Mouse (Mus musculus) right cerebral cortex, adult 2 months (tissue): ENCODE measurements around the gene Vps13d.
"Not testable (repeated sequence)": the region's sequence is repeated elsewhere in the genome, so short reads cannot be mapped to it uniquely, and the experiment has no call there.

Experiments used
- DNase-seq, 2 experiments: peaks; one replicate each; pipeline ENCODE4 v3.0.0; 2021 to 2022; ENCODE audit warnings: low spot score in 2 of 2

Gene Vps13d

DNA sequence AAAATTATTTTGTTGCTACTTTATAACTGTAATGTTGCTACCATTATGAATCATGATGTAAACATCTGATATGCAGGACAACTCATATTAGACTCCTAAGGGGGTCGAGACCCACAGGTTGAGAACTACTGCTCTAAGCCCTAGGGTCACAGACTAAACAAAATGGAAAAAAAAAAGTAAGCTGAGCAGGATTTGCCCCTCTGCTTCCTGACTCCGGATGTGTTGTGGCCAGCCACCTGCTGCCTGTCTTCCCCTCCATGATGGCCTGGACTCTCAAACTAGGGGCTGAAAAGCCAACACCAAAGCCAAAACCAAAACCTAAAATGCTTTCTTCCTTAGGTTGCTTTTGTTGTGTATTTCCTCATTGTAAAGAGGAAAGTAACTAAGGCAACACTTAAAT lies 16.3 kb upstream of the Vps13d start:
- no peak for DNase-seq

- no peak for DNase-seq
Observed at GRCm38 (mm10) chr4:145210564-145210963, 15.8 kb upstream of the Vps13d start.

DNA sequence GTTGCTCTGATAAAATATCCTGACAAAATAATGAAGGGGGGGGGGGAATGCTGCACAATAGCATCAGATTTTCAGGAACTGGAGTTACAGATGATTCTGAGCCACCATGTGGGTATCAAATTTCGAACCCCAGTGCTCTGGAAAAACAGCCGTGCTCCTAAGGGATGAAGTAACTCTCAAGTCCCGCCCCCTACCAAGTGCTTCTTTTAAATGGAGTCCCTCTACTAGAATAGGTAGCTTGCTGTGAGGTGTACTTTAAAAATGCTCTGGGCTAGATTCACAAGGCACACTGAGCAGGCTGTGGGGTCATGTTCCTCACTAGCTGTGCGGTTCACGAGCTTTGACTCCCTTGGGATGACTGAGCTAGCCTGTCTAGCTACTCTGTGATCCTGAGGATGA lies 14.9 kb upstream of the Vps13d start:
- no peak for DNase-seq

DNA sequence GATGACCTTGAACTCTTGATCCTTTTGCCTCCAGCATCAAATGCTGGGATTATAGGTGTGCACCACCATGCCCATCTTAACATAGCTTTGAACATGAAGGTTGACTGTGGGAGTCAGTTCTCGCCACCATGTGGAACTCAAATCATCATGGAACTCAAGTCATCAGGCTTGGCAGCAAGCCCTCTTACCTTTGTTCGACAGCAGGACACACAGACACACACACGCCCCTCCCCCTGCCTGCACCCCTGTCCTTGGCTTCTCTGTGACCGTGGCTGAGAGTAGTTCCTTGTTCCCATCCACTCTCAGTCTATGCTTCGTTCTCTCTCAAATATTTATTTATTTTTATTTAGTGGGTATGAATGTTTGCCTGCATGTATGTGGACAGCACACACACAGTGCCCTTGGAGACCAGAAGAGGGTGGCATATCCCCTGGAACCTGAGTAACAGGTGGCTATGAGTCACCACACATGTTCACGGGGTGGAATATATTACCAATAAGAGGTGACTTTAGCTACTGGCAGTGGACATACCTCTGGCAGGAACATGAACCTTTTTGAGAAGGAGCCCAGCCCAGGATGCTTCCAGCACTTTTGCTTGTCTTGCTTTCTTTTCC lies 14.4 kb upstream of the Vps13d start:
- no peak for DNase-seq

- peak in 1 of 2 experiments; percentile 21 for DNase-seq
Observed at GRCm38 (mm10) chr4:145207718-145208371, 13.0 kb upstream of the Vps13d start.

DNA sequence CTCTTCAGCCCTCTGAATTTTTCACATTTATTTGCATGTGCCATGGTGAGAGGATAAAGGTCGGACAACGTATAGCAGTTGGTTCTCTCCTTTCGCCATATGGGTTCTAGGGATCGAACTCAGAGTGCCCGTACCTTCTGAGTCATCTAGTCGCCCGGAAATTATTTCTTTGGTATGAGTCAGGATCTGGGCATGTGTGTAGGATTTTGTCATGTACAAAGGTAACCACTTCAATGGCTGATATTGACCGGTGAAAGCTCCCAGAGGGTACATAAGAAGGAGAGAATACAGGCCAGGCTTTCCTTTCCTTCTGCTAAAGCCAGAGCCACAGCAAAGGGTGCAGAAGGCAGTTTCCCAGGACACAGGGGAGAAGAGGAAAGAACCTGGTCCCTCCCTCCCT lies 10.0 kb upstream of the Vps13d start:
- no peak for DNase-seq

- no peak for DNase-seq
Observed at GRCm38 (mm10) chr4:145203305-145203704, 8.5 kb upstream of the Vps13d start.

DNA sequence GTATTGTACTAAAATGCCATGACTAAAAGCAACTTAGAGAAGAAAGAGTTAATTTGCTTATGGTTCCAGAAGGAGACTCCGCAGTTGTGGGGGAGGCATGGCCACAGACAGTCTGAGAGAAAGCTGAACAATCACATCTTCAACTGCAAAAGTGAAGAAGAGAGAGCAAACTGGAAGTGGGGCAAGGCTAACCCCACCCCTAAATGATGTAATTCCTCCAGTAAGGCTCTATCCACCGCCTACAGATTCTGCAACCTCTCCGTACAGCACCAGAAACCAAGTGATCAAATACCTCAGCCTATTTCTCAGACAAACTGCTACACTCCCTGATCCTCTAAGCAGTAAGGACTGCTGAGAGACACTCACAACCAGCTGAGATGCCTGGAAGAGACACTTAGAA lies 6.6 kb upstream of the Vps13d start:
- DNase-seq = peak in 1 of 2 experiments; percentile 22

DNA sequence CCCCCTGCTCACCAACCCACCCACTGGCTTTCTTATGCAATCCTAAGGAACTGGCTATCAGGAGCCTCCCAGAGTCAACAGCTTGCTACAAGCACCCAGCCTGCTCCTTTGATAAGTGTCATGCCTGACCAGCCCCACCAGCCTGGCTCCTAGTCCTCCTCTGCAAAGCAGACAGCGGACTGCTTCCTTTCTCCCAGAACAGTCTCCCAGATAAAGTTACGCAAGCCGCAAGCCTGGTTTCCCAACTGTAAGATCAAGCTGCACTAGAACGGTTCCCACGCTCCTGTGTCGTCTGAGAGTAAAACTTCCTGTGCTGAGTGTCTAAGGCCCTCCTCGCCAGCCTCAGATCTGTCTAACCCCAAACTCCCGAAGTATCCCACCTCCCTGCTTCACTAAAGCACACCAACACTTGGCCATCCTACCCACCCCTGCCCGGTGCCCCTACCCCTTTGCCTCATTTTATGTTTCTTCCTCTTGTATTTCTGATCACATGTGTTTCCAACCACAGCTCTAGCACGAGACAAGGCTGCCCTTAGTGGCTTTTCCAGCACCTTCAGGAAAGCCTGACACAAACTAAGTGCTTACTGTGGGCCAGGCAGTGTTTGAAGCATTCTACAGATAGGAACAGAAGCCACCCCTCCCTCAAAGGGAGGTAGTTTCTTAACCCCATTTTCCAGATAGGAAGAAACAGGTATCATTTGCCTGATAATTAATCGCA lies 5.3 kb upstream of the Vps13d start:
- peak; percentile 33 to 38 for DNase-seq

- no peak for DNase-seq
Observed at GRCm38 (mm10) chr4:145196586-145196985, 1.8 kb upstream of the Vps13d start.

GRCm38 (mm10) chr4:145195172-145195571 lies 367 bp upstream of the Vps13d start:
- no peak for DNase-seq

GRCm38 (mm10) chr4:145193991-145194511 lies 754 bp downstream of the Vps13d start:
- peak; percentile 10 to 23 for DNase-seq

- no peak for DNase-seq
Observed at GRCm38 (mm10) chr4:145193406-145193805, 1.4 kb downstream of the Vps13d start.

GRCm38 (mm10) chr4:145192686-145193085 lies 2.1 kb downstream of the Vps13d start:
- DNase-seq = no peak

GRCm38 (mm10) chr4:145188561-145188960 lies 6.2 kb downstream of the Vps13d start:
- no peak for DNase-seq

GRCm38 (mm10) chr4:145187619-145188018 lies 7.2 kb downstream of the Vps13d start:
- no peak for DNase-seq

- no peak for DNase-seq
Observed at GRCm38 (mm10) chr4:145178918-145179549, 15.8 kb downstream of the Vps13d start.

DNA sequence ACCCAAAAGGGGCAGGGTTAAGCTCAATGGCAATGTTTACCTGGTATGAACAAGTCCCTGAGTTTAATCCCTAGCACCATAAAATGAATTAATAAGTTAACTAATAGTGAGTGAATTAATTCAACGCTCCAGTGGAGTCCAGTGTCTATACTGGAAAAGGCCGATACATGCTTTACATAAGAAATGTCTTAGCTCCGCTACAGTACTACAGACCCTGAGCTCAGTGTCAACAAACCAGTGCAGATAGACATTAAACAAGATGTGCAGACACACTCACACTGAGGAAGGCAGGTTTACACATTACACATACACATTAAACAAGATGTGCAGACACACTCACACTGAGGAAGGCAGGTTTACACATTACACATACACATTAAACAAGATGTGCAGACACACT lies 29.3 kb downstream of the Vps13d start:
- not testable (repeated sequence) for DNase-seq

DNA sequence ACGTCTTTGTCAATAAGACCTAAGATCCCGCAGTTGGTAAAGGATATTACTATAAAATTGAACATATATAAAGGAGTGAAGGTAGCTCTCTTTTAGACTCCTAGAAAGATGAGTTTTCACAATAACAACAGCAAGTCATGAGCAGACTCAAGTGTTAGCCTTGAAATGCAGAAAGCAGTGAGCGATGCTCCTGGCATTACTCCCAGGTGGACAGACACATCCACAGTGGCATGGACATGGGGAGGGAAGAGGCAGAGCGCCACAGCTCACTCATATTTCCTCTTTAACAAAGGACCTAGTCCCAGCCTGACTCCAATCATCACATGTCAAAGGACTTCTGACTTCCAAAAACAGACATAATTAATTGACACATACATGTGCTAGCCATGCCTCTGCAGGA lies 30.7 kb downstream of the Vps13d start:
- DNase-seq = no peak

DNA sequence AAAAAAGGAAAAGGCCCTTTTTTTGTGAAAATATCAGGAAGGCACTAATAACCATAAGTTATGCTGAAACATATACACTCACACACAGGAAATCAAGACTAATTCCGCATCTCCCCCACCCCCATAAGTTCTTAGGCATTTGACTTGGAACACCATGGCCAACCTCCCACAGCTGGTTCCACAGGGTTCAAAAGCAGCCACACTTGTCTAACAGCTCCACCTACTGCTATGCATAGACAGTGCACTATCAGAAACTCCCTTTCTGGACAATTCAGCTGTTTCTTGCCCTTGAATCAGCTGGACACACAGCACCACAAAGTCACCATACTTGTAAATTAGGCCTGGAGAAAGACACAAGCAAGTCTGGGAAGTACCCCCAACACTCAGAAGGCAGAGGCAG lies 33.6 kb downstream of the Vps13d start:
- DNase-seq = no peak

DNA sequence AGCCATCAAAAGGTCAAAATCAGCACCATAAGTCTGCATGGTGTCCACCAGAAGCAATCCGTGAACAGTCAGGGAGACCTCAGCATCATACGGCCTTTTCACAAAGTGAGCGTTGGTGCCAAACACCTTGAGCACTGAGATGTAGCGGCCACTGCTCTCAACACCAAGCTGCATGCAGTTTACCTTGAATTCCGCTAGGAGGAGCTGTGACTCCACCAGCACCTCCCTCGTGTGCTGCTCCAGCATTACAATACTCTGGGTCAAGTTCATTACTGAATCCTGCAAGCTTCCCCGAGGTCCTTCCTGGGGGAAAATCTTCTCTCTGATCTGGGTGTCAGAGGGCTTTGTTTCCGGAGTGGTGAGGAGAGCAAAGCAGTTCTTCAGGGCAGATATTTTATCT lies 38.8 kb downstream of the Vps13d start:
- peak; percentile 56 to 65 for DNase-seq

- DNase-seq = no peak
Observed at GRCm38 (mm10) chr4:145151103-145151486, 43.7 kb downstream of the Vps13d start.
